Mouse (Mus musculus) granulocyte monocyte progenitor cell, adult 5-6 weeks (primary cell): ENCODE measurements around the gene Olfr849. TPM values are rescaled to one million over a fixed set of nuclear protein-coding genes. Genes with fewer than 3 reads are reported as not detected.

Experiments used
- ATAC-seq: replicated peaks from 2 replicates; pipeline ENCODE4 v1.8.0; 2016; ENCODE audit warnings: mild to moderate bottlenecking, moderate TSS enrichment, inconsistent platforms; ENCODE audit not compliant: poor library complexity, severe bottlenecking
- total RNA-seq, 2 experiments: library from RNA; stranded (forward) in 1 of 2; stranded (reverse) in 1 of 2; fragments of 200-712, 200-1000 nt in 1 of 2; fragments of >200 nt in 1 of 2; fragmentation: Nextera tagmentation in 1 of 2; gene quantifications; 2 replicates each; pipeline ENCODE4 v1.2.3; 2014 to 2017

The Olfr849 gene
- total RNA-seq (2014; fragmentation: Nextera tagmentation) (not detected in 2 replicates), total RNA-seq (2017) (not detected in 2 replicates)

GRCm38 (mm10) chr9:19439966-19440365 lies at the start of gene Olfr849:
Olfr849 (plus strand) TSS chr9:19440266.
- ATAC-seq, result no peak

DNA sequence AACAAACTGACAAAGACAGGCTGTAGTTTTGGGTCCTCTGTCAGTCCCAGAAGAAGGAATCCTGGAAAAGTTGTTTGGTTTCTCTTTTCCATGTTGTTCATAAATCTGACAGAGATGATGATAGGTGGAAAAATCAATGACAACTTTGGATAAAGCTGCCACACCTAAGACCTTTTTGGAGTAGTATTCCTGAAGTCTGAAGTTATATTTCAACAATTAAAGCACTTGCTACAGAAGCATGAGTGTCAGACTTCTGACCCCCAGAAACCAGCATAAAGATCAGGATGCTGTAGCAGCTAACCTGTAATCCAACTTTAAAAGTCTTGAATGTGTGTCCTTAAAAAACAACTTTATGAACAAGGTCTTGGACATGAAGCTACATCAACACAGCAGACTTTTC lies 38.1 kb downstream of the Olfr849 start, which contains the start of gene Olfr850:
Olfr850 (minus strand) TSS at position 101 of the 400 bp plus-strand sequence.
- no peak for ATAC-seq

DNA sequence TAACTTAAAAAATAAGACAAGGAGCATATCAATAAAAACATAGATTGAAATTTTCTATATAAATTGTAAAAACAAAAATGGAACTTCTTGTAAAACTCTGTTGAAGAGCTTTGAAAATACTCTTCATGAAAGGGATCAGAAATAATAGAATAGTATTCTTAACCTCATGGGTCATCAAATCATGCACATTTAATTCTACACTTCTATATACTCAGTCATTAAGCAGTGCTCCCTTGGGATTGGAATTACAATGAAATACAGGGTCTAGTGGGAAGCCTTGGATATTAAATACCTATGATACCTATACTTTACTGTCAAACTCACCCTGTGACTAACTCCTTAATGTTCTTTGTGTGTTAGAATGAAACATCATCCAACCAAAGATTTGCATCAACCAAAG lies 52.9 kb downstream of the Olfr849 start, which contains the start of gene Olfr851:
Olfr851 (plus strand) TSS at position 301 of the 400 bp plus-strand sequence.
- no peak for ATAC-seq

Other genes with a start within 250 kb of the Olfr849 start
- gene Olfr843, start 188.3 kb upstream of the Olfr849 start, total RNA-seq (2014; fragmentation: Nextera tagmentation), result not detected in 2 replicates
- not detected in 2 replicates for gene Olfr843, start 188.3 kb upstream of the Olfr849 start, total RNA-seq (2017)
- not detected in 2 replicates for gene Olfr844, start 123.9 kb upstream of the Olfr849 start, total RNA-seq (2014; fragmentation: Nextera tagmentation)
- gene Olfr844, start 123.9 kb upstream of the Olfr849 start, total RNA-seq (2017), result not detected in 2 replicates
- not detected in 2 replicates for gene Olfr845, start 103.8 kb upstream of the Olfr849 start, total RNA-seq (2014; fragmentation: Nextera tagmentation)
- gene Olfr845, start 103.8 kb upstream of the Olfr849 start, total RNA-seq (2017), result not detected in 2 replicates
- not detected in 2 replicates for gene Olfr846, start 76.3 kb upstream of the Olfr849 start, total RNA-seq (2014; fragmentation: Nextera tagmentation)
- gene Olfr846, start 76.3 kb upstream of the Olfr849 start, total RNA-seq (2017), result not detected in 2 replicates
- gene Olfr847, start 61.6 kb upstream of the Olfr849 start, total RNA-seq (2014; fragmentation: Nextera tagmentation), result not detected in 2 replicates
- not detected in 2 replicates for gene Olfr847, start 61.6 kb upstream of the Olfr849 start, total RNA-seq (2017)
- gene Olfr850, start 38.0 kb downstream of the Olfr849 start, total RNA-seq (2014; fragmentation: Nextera tagmentation), result not detected in 2 replicates
- gene Olfr850, start 38.0 kb downstream of the Olfr849 start, total RNA-seq (2017), result not detected in 2 replicates
- not detected in 2 replicates for gene Olfr851, start 53.0 kb downstream of the Olfr849 start, total RNA-seq (2014; fragmentation: Nextera tagmentation)
- not detected in 2 replicates for gene Olfr851, start 53.0 kb downstream of the Olfr849 start, total RNA-seq (2017)
- not detected in 2 replicates for gene Olfr853, start 100.8 kb downstream of the Olfr849 start, total RNA-seq (2014; fragmentation: Nextera tagmentation)
- not detected in 2 replicates for gene Olfr853, start 100.8 kb downstream of the Olfr849 start, total RNA-seq (2017)
- gene Olfr854, start 127.1 kb downstream of the Olfr849 start, total RNA-seq (2014; fragmentation: Nextera tagmentation), result not detected in 2 replicates
- not detected in 2 replicates for gene Olfr854, start 127.1 kb downstream of the Olfr849 start, total RNA-seq (2017)
- gene Olfr855, start 142.4 kb downstream of the Olfr849 start, total RNA-seq (2014; fragmentation: Nextera tagmentation), result not detected in 2 replicates
- not detected in 2 replicates for gene Olfr855, start 142.4 kb downstream of the Olfr849 start, total RNA-seq (2017)
- 9.4 and 17.3 TPM in 2 replicates for gene Zfp317, start 181.8 kb downstream of the Olfr849 start, total RNA-seq (2014; fragmentation: Nextera tagmentation)
- gene Zfp317, start 181.8 kb downstream of the Olfr849 start, total RNA-seq (2017), result 17.4 and 24.3 TPM in 2 replicates